Mouse (Mus musculus) embryonic facial prominence, embryonic 13.5 days (tissue): ENCODE measurements at regions not wholly inside any gene's neighbourhood (a gene's known extent, or its start where the extent isn't known, plus 50 kb on each side); places are given as distances from the start of the nearest gene placed in this dataset.
A peak's percentile ranks its signal among the peaks of the same experiment; 100 is the strongest.

Experiments
- ATAC-seq: fragments of 200-750 bp; cut with Nextera tagmentation; 2 replicates; pipeline ENCODE4 v1.8.0; 2017; ENCODE audit warnings: low read depth; ENCODE audit not compliant: insufficient number of reproducible peaks, insufficient read depth, low FRiP score, low TSS enrichment
- H3K27ac ChIP-seq: fragments of 300-500 bp; sonication (generic); 2 replicates; pipeline ENCODE4 v1.5.1; 2015; ENCODE audit warnings: moderate library complexity, mild to moderate bottlenecking, inconsistent platforms
- H3K27me3 ChIP-seq: fragments of 300-500 bp; sonication (generic); 2 replicates; pipeline ENCODE4 v1.6.1; 2015; ENCODE audit warnings: mild to moderate bottlenecking, inconsistent platforms
- H3K36me3 ChIP-seq: fragments of 300-500 bp; sonication (generic); 2 replicates; pipeline ENCODE4 v1.6.1; 2015; ENCODE audit warnings: mild to moderate bottlenecking, inconsistent platforms
- H3K4me1 ChIP-seq: fragments of 300-500 bp; sonication (generic); 2 replicates; pipeline ENCODE4 v1.6.1; 2015; ENCODE audit warnings: inconsistent platforms
- H3K4me2 ChIP-seq: fragments of 300-500 bp; sonication (generic); 2 replicates; pipeline ENCODE4 v1.6.1; 2015; ENCODE audit warnings: moderate library complexity, mild to moderate bottlenecking, inconsistent platforms
- H3K4me3 ChIP-seq: fragments of 300-500 bp; sonication (generic); 2 replicates; pipeline ENCODE4 v1.5.1; 2015; ENCODE audit warnings: mild to moderate bottlenecking, inconsistent platforms
- H3K9ac ChIP-seq: fragments of 300-500 bp; sonication (generic); 2 replicates; pipeline ENCODE4 v1.6.1; 2015; ENCODE audit warnings: mild to moderate bottlenecking, inconsistent platforms
- H3K9me3 ChIP-seq: fragments of 300-500 bp; sonication (generic); 2 replicates; pipeline ENCODE4 v1.6.1; 2016; ENCODE audit warnings: inconsistent platforms
- WGBS: fragments of 180-500 bp; shearing (Covaris S2); methylation state at CpG from one replicate; pipeline ENCODE4 v1.1.7; 2015; ENCODE audit warnings: mixed read lengths; 5-methylcytosine and 5-hydroxymethylcytosine counted together

GRCm38 (mm10) chr1:88623040-88623439 is 79.0 kb downstream of the Arl4c start:
- Histone ChIP-seq H3K36me3 (no peaks in the 10 kb centered on the region), H3K4me3 (no peak overlapping the region), H3K9ac (no peak overlapping the region), H3K27ac (no peak overlapping the region), H3K9me3 (no peaks in the 10 kb centered on the region), H3K27me3 (no peaks in the 10 kb centered on the region), H3K4me1 (peaks cover 11% of the 10 kb centered on the region), H3K4me2 (no peak overlapping the region)
- no peak for ATAC-seq
- WGBS, result 36% methylated on average over 10 of the region's 10 CpGs

DNA sequence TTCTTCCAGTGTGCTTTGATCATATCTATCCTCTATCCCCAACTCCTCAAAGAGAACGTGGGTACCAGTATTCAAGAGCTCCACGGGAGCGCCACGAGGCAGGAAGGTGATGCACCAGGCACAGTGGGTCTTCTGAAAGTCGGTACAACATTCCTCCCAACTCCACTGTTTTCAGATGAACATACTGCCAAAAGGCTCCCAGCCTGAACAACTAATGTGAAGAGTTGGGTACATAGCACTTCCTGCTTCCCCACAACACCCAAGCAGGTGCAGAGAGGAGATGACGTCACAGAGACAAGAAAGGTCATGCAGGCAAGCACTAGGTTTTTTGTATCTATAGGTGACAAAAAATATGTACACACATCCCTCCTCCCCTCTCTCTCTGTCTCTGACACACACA is 79.7 kb downstream of the Arl4c start:
- Histone ChIP-seq H3K9me3 (no peaks in the 10 kb centered on the region), H3K4me3 (no peak overlapping the region), H3K9ac (no peak overlapping the region), H3K27ac (no peak overlapping the region), H3K4me1 (peaks cover 11% of the 10 kb centered on the region), H3K36me3 (no peaks in the 10 kb centered on the region), H3K27me3 (no peaks in the 10 kb centered on the region), H3K4me2 (no peak overlapping the region)
- WGBS, result 79% methylated on average over 6 of the region's 6 CpGs
- ATAC-seq, result no peak

DNA sequence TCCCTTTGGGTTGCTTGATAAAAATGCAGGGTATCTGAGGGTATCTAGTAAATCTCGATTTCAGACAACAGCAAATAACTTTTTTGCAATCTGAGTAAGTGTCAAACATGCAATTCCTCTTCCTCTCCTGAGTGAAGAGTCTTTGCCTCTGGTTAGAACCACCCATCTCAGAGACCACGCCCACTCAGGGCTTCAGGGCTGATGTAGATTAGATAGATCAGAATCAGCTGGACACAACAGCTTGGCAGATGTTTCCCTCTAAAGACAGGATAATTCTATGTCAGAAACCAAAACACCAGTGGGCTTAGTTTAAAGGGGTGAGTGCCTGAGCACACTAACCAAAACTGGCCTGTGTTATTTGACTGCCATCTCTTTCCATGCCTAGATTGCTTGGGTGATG is 80.8 kb downstream of the Arl4c start:
- 46% methylated on average over 2 of the region's 2 CpGs for WGBS
- no peaks in the 10 kb centered on the region for H3K9me3 ChIP-seq
- no peak overlapping the region for H3K4me3 ChIP-seq
- H3K4me2 ChIP-seq, result no peak overlapping the region
- peaks cover 11% of the 10 kb centered on the region for H3K4me1 ChIP-seq
- H3K27ac ChIP-seq, result no peak overlapping the region
- ATAC-seq, result no peak
- H3K27me3 ChIP-seq, result no peaks in the 10 kb centered on the region
- H3K9ac ChIP-seq, result no peak overlapping the region
- no peaks in the 10 kb centered on the region for H3K36me3 ChIP-seq

DNA sequence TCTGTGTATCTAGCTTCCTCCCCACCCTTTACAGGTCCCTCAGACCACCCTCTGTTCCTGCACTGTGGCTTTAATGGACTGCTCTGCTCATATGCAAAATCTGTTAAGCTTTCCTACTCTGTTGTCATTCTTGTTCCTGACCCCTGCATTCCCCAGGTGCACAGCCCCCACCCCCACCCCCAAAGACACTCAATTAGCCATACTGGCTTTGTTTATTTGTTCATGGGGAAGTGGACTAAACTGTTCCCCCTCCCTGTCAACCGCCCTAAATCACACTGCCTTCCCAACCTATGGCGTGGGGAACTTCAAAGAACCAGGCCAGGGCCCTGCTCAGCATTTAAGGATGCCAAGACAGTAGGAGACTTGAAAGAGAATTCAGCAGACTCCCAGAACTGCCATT is 89.0 kb downstream of the Arl4c start:
- no peaks in the 10 kb centered on the region for H3K27me3 ChIP-seq
- 0 out of 2 replicates have a peak overlapping the region, but pooled peaks have one; percentile 23 for H3K27ac ChIP-seq
- H3K4me1 ChIP-seq, result peaks cover 15% of the 10 kb centered on the region
- H3K36me3 ChIP-seq, result no peaks in the 10 kb centered on the region
- no peak overlapping the region for H3K4me2 ChIP-seq
- H3K4me3 ChIP-seq, result no peak overlapping the region
- H3K9me3 ChIP-seq, result no peaks in the 10 kb centered on the region
- H3K9ac ChIP-seq, result no peak overlapping the region
- ATAC-seq, result no peak
- WGBS, result 30% methylated on average over 2 of the region's 2 CpGs

DNA sequence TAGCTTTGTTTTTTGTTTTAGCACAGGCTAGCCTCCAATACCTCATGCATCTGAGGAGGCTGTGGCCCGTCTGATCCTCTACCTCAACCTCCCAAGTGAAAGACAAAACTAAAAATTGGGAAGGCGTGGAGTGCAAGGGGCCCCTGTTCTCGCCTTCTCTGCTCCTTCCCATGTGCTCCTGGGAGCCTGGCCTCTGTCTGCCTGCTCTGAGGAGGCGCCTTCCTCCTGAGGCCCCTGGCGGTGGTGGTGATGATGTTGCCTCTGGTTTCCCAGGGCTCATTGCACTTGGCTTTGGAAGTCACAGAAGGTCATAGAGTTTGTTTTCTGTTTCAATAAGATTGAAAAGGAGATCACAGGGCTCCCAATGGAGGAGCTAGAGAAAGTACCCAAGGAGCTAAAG is 90.8 kb downstream of the Arl4c start:
- 79% methylated on average over 5 of the region's 5 CpGs for WGBS
- no peak overlapping the region for H3K4me3 ChIP-seq

GRCm38 (mm10) chr1:88610810-88611209 is 91.2 kb downstream of the Arl4c start:
- Histone ChIP-seq H3K27ac (no peak overlapping the region), H3K9me3 (no peaks in the 10 kb centered on the region), H3K4me3 (no peak overlapping the region), H3K4me2 (no peak overlapping the region), H3K4me1 (peaks cover 17% of the 10 kb centered on the region), H3K27me3 (no peaks in the 10 kb centered on the region), H3K36me3 (no peaks in the 10 kb centered on the region), H3K9ac (no peak overlapping the region)
- 88% methylated on average over 9 of the region's 9 CpGs for WGBS
- no peak for ATAC-seq

More for the DNA sequence above, 90.8 kb downstream of the Arl4c start:
- Histone ChIP-seq H3K27ac (no peak overlapping the region), H3K9me3 (no peaks in the 10 kb centered on the region), H3K4me2 (no peak overlapping the region), H3K9ac (no peak overlapping the region), H3K4me1 (peaks cover 15% of the 10 kb centered on the region), H3K27me3 (no peaks in the 10 kb centered on the region), H3K36me3 (no peaks in the 10 kb centered on the region)
- no peak for ATAC-seq

DNA sequence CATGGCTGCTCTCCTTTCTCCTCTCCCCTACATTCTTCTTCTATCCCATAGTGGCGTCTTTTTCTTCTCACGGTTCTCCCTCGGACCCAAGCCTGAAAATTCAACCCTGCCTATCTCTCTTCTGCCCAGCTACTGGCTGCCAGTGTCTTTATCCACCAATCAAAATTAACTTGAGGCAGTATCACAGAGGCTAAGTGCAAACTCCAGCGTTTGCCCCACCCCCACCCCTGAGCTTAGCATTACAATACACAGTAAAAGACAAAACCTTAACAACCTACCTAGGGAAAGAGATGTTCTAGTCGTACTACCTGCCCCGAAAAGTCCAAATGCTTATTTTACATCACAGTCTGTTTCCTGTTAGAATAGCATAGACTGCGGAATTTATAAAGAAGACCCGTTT is 93.2 kb downstream of the Arl4c start:
- 40% methylated on average over 8 of the region's 8 CpGs for WGBS
- no peaks in the 10 kb centered on the region for H3K36me3 ChIP-seq
- no peaks in the 10 kb centered on the region for H3K9me3 ChIP-seq
- H3K4me2 ChIP-seq, result no peak overlapping the region
- ATAC-seq, result no peak
- H3K4me1 ChIP-seq, result peaks cover 22% of the 10 kb centered on the region
- no peak overlapping the region for H3K9ac ChIP-seq
- H3K27ac ChIP-seq, result no peak overlapping the region
- H3K4me3 ChIP-seq, result no peak overlapping the region
- H3K27me3 ChIP-seq, result no peaks in the 10 kb centered on the region

- Histone ChIP-seq H3K27me3 (no peaks in the 10 kb centered on the region), H3K27ac (no peak overlapping the region), H3K4me2 (no peak overlapping the region), H3K4me1 (peaks cover 21% of the 10 kb centered on the region), H3K4me3 (no peak overlapping the region), H3K9ac (no peak overlapping the region), H3K36me3 (no peaks in the 10 kb centered on the region), H3K9me3 (no peaks in the 10 kb centered on the region)
- ATAC-seq, result no peak; the same call in 1 of the 2 replicates
- 38% methylated on average over 8 of the region's 8 CpGs for WGBS
These were observed 93.8 kb downstream of the Arl4c start for GRCm38 (mm10) chr1:88608236-88608635.

GRCm38 (mm10) chr1:88605616-88606190 is 95.8 kb upstream of the Glrp1 start:
- Histone ChIP-seq H3K27me3 (no peaks in the 10 kb centered on the region), H3K36me3 (no peaks in the 10 kb centered on the region), H3K4me2 (peak overlapping the region; percentile 37), H3K4me3 (no peak overlapping the region), H3K9me3 (no peaks in the 10 kb centered on the region), H3K4me1 (peaks cover 7% of the 10 kb centered on the region; the same call in 1 of the 2 replicates), H3K27ac (peak overlapping the region; percentile 58; the same call in 1 of the 2 replicates), H3K9ac (no peak overlapping the region)
- 0 out of 2 replicates have a peak, but pooled peaks have one; percentile 59 for ATAC-seq
- 35% methylated on average over 14 of the region's 14 CpGs for WGBS

- 67% methylated on average over 3 of the region's 3 CpGs for WGBS
- H3K4me3 ChIP-seq, result no peak overlapping the region
- H3K27ac ChIP-seq, result no peak overlapping the region
- H3K9me3 ChIP-seq, result no peaks in the 10 kb centered on the region
- H3K4me2 ChIP-seq, result no peak overlapping the region
- H3K36me3 ChIP-seq, result no peaks in the 10 kb centered on the region
- H3K9ac ChIP-seq, result no peak overlapping the region
- no peaks in the 10 kb centered on the region for H3K27me3 ChIP-seq
- ATAC-seq, result no peak
- peaks cover 7% of the 10 kb centered on the region; the same call in 1 of the 2 replicates for H3K4me1 ChIP-seq
These were observed 92.4 kb upstream of the Glrp1 start for GRCm38 (mm10) chr1:88602241-88602640.

DNA sequence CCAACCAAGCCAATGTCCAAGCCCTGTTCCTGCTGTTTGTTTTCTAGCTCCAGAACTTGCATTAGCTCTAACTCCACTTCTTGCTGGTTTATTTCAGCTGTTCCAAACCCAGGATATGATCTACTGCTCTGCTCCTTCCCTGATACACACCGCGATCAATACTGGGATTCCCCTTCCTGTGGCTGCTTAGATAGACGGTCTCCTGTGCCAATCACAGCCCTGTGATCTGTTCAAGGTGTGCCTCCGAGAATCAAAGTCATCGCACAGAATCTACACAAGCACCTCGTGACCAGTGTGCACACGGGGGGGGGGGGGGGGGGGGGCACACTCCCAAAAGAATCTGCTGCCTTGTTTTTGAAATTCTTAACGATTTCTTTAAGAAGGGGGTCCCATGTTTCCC is 91.9 kb upstream of the Glrp1 start:
- Histone ChIP-seq H3K36me3 (no peaks in the 10 kb centered on the region), H3K27me3 (no peaks in the 10 kb centered on the region), H3K9ac (no peak overlapping the region), H3K9me3 (no peaks in the 10 kb centered on the region), H3K4me1 (peaks cover 7% of the 10 kb centered on the region; the same call in 1 of the 2 replicates), H3K4me2 (no peak overlapping the region), H3K4me3 (no peak overlapping the region), H3K27ac (no peak overlapping the region)
- ATAC-seq, result no peak
- WGBS, result 70% methylated on average over 8 of the region's 8 CpGs

GRCm38 (mm10) chr1:88600145-88600544 is 90.3 kb upstream of the Glrp1 start:
- ATAC-seq, result no peak
- WGBS, result 77% methylated on average over 1 of the region's 1 CpGs
- Histone ChIP-seq H3K4me2 (no peak overlapping the region), H3K27ac (no peak overlapping the region), H3K4me1 (no peaks in the 10 kb centered on the region), H3K9ac (no peak overlapping the region), H3K36me3 (no peaks in the 10 kb centered on the region), H3K9me3 (no peaks in the 10 kb centered on the region), H3K27me3 (no peaks in the 10 kb centered on the region), H3K4me3 (no peak overlapping the region)
